Mouse (Mus musculus) lung, postnatal 0 days (tissue): ENCODE measurements at regions not wholly inside any gene's neighbourhood (a gene's known extent, or its start where the extent isn't known, plus 50 kb on each side); places are given as distances from the start of the nearest gene placed in this dataset.

Experiments used
- ATAC-seq: fragments of 200-750 bp; cut with Nextera tagmentation; 2 replicates; pipeline ENCODE4 v1.8.0; 2017; ENCODE audit warnings: moderate library complexity
- DNase-seq: peaks from one replicate; pipeline ENCODE4 v3.0.0-alpha.2; 2016; ENCODE audit warnings: low spot score
- H3K27ac ChIP-seq: fragments of 300-500 bp; sonication (generic); 2 replicates; pipeline ENCODE4 v1.5.1; 2014; ENCODE audit warnings: antibody characterized with exemption, mild to moderate bottlenecking, low read length, mixed read lengths
- H3K27me3 ChIP-seq: fragments of 300-500 bp; sonication (generic); replicated peaks from 2 replicates; pipeline ENCODE4 v1.6.1; 2014; ENCODE audit warnings: low read length, mixed read lengths; ENCODE audit not compliant: insufficient read depth
- H3K36me3 ChIP-seq: fragments of 300-500 bp; sonication (generic); 2 replicates; pipeline ENCODE4 v1.6.1; 2014; ENCODE audit warnings: low read length, mixed read lengths; ENCODE audit not compliant: insufficient read depth
- H3K4me1 ChIP-seq: fragments of 300-500 bp; sonication (generic); 2 replicates; pipeline ENCODE4 v1.6.1; 2014; ENCODE audit warnings: antibody characterized with exemption, low read depth, low read length, mixed read lengths; ENCODE audit not compliant: insufficient read depth
- H3K4me2 ChIP-seq: fragments of 300-500 bp; sonication (generic); replicated peaks from 2 replicates; pipeline ENCODE4 v1.6.1; 2014; ENCODE audit warnings: low read depth, mild to moderate bottlenecking, low read length, moderate library complexity, mixed read lengths
- H3K4me3 ChIP-seq: fragments of 300-500 bp; sonication (generic); 2 replicates; pipeline ENCODE4 v1.5.1; 2014; ENCODE audit warnings: low read depth, low read length
- H3K9ac ChIP-seq: fragments of 300-500 bp; sonication (generic); replicated peaks from 2 replicates; pipeline ENCODE4 v1.6.1; 2014; ENCODE audit warnings: low read depth, mild to moderate bottlenecking
- H3K9me3 ChIP-seq: fragments of 300-500 bp; sonication (generic); 2 replicates; pipeline ENCODE4 v1.6.1; 2016; ENCODE audit warnings: low read length, mixed read lengths
- CTCF ChIP-seq: IDR thresholded peaks from 2 replicates; pipeline ENCODE4 v1.5.1; 2016; ENCODE audit warnings: antibody characterized with exemption, mild to moderate bottlenecking
- EP300 ChIP-seq: IDR thresholded peaks from 2 replicates; pipeline ENCODE4 v1.6.1; 2016; ENCODE audit warnings: antibody characterized with exemption, mild to moderate bottlenecking, control low read depth
- WGBS: fragments of 180-500 bp; shearing (Covaris S2); extraction: QIAGEN DNeasy Blood & Tissue Kit; methylation state at CpG from one replicate; pipeline ENCODE4 v1.1.7; 2014; 5-methylcytosine and 5-hydroxymethylcytosine counted together

DNA sequence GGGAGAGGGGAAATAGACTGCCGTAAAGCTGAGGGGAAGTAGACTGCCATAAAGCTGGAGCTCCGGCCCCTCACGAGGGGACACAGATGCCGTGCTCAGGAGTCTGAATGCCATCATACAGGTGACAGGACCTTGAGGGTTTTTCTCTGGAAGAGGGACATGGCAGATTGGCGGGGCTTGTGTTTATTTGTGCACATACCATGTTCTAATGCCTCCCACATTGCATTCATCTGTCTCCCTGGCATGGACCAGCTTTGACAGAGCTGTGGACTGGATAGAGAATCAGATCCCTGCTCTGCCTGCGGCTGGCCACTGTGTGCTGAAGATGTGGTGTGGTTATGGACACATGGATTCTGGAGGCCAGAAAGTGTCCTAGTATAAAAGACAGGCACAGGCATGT, 95.3 kb upstream of the Zc3h12a start:
- TF ChIP-seq EP300, result no peak
- ATAC-seq, result no peak
- Histone ChIP-seq H3K36me3 (no peaks in the 10 kb centered on the region), H3K27ac (no peak overlapping the region), H3K4me1 (no peaks in the 10 kb centered on the region), H3K27me3 (no peaks in the 10 kb centered on the region), H3K9me3 (no peaks in the 10 kb centered on the region), H3K4me3 (no peak overlapping the region), H3K4me2 (no peak overlapping the region), H3K9ac (no peak overlapping the region)
- DNase-seq, result no peak
- WGBS, result 62% methylated on average over 6 of the region's 6 CpGs

- DNase-seq (peak; percentile 14), ATAC-seq (no peak)
- Histone ChIP-seq H3K4me2 (no peak overlapping the region), H3K4me3 (no peak overlapping the region), H3K9me3 (no peaks in the 10 kb centered on the region), H3K27me3 (no peaks in the 10 kb centered on the region), H3K9ac (no peak overlapping the region), H3K36me3 (no peaks in the 10 kb centered on the region), H3K4me1 (no peaks in the 10 kb centered on the region), H3K27ac (no peak overlapping the region)
- 28% methylated on average over 7 of the region's 7 CpGs for WGBS
- TF ChIP-seq CTCF, result peak; percentile 28
- TF ChIP-seq EP300, result no peak
Measured at GRCm38 (mm10) chr4:125220314-125220713, 92.7 kb upstream of the Zc3h12a start.

DNA sequence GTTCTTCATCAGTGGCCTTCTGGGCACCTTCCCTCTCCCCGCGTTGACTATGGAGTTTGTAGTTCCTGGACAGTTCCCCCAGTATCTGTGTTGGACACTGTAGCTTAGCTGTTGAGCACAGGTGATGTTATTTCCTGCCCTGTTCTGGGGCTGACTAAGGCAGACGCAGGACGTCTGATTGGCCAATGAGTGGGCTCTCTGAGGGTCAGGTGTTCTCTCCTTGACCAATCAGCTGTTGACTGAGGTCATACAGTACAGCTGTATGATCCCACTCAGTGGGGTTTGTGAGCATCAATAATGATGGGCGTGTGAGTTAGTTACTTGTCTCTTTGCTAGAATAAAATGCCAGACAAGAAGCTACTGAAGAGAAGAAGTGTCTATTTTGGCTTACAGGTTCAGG, 91.6 kb upstream of the Zc3h12a start:
- no peak for ATAC-seq
- no peaks in the 10 kb centered on the region for H3K36me3 ChIP-seq
- no peak overlapping the region for H3K27ac ChIP-seq
- 81% methylated on average over 5 of the region's 5 CpGs for WGBS
- no peak overlapping the region for H3K9ac ChIP-seq
- no peaks in the 10 kb centered on the region for H3K9me3 ChIP-seq
- H3K4me3 ChIP-seq, result no peak overlapping the region
- H3K27me3 ChIP-seq, result no peaks in the 10 kb centered on the region
- no peak for DNase-seq
- TF ChIP-seq EP300, result no peak
- H3K4me2 ChIP-seq, result no peak overlapping the region
- no peaks in the 10 kb centered on the region for H3K4me1 ChIP-seq

GRCm38 (mm10) chr4:125214306-125214705, 86.7 kb upstream of the Zc3h12a start:
- Histone ChIP-seq H3K4me3 (no peak overlapping the region), H3K27ac (no peak overlapping the region), H3K27me3 (no peaks in the 10 kb centered on the region), H3K9me3 (no peaks in the 10 kb centered on the region), H3K4me2 (no peak overlapping the region), H3K4me1 (no peaks in the 10 kb centered on the region), H3K9ac (no peak overlapping the region), H3K36me3 (no peaks in the 10 kb centered on the region)
- no peak for ATAC-seq
- DNase-seq, result no peak
- TF ChIP-seq CTCF (no peak), EP300 (no peak)
- WGBS, result 69% methylated on average over 10 of the region's 10 CpGs

DNA sequence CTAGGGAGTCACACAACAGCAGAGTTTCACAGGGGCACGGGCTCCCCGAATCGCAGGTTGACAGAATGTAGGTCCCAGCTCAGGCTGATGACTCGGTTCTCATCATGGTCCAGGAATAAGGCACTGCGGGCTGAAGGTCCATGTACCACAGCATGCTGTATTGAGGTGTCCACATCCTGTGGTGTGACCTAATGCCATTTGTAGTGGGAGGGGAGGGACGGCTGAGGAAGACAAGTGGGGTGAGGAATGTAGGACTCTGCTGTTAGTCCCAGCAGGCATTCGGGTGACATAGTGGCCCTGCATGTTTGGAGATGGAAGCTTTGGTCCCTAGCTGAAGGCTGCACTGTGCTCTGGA, 84.5 kb upstream of the Zc3h12a start:
- H3K9ac ChIP-seq, result no peak overlapping the region
- TF ChIP-seq CTCF, result no peak
- TF ChIP-seq EP300, result no peak
- WGBS, result 19% methylated on average over 7 of the region's 7 CpGs
- no peaks in the 10 kb centered on the region for H3K4me1 ChIP-seq
- H3K36me3 ChIP-seq, result no peaks in the 10 kb centered on the region
- no peaks in the 10 kb centered on the region for H3K9me3 ChIP-seq
- ATAC-seq (no peak), DNase-seq (no peak)
- no peak overlapping the region for H3K4me3 ChIP-seq
- no peak overlapping the region for H3K27ac ChIP-seq
- H3K4me2 ChIP-seq, result no peak overlapping the region
- H3K27me3 ChIP-seq, result no peaks in the 10 kb centered on the region

GRCm38 (mm10) chr4:125211459-125212175, 84.0 kb upstream of the Zc3h12a start:
- Histone ChIP-seq H3K9ac (no peak overlapping the region), H3K4me3 (no peak overlapping the region), H3K36me3 (no peaks in the 10 kb centered on the region), H3K4me2 (no peak overlapping the region), H3K27me3 (no peaks in the 10 kb centered on the region), H3K4me1 (no peaks in the 10 kb centered on the region), H3K9me3 (no peaks in the 10 kb centered on the region), H3K27ac (no peak overlapping the region)
- TF ChIP-seq CTCF (no peak), EP300 (no peak)
- no peak for ATAC-seq
- WGBS, result 23% methylated on average over 4 of the region's 4 CpGs
- peak; percentile 6 for DNase-seq

DNA sequence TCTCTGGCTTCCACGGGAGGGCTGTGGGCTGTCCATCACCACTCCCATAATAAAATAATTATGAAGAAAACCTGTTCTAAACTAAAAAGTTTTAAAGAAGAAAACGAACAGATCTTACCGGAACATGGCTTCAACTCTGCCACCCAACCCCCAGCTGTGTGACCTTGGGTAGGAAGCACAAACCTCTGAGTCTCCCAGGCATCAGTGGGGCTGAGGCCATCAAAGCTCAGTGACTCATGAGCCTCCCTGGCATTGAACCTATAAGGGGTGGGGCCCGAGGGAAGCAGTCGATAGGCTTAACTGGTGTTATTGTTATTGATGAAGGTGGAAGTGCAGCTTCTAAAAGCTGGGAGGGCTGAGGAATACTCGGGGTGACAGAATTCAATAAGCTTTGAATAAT, 83.1 kb upstream of the Zc3h12a start:
- ATAC-seq (no peak), DNase-seq (no peak)
- WGBS, result 71% methylated on average over 6 of the region's 6 CpGs
- H3K27ac ChIP-seq, result no peak overlapping the region
- H3K4me2 ChIP-seq, result no peak overlapping the region
- H3K4me3 ChIP-seq, result no peak overlapping the region
- no peak for TF ChIP-seq EP300
- no peak for TF ChIP-seq CTCF
- no peaks in the 10 kb centered on the region for H3K27me3 ChIP-seq
- H3K36me3 ChIP-seq, result no peaks in the 10 kb centered on the region
- H3K4me1 ChIP-seq, result no peaks in the 10 kb centered on the region
- H3K9me3 ChIP-seq, result no peaks in the 10 kb centered on the region
- H3K9ac ChIP-seq, result no peak overlapping the region
